Mouse (Mus musculus): ENCODE data around the gene Hscb. TPM values are rescaled to one million over a fixed set of nuclear protein-coding genes. Genes with fewer than 3 reads are reported as not detected.

The Hscb gene
- polyA plus RNA-seq, 1 experiment = 31.3 TPM

- 2% methylated on average over 14 of the region's 14 CpGs for WGBS
- peak; percentile 96 for DNase-seq
- peak overlapping the region; percentile 92 for H3K4me3 ChIP-seq (ENCODE audit: insufficient read depth, low read depth, low read length)
- H3K36me3 ChIP-seq (ENCODE audit: control insufficient read depth, insufficient read depth, low read length) = no peaks in the 10 kb centered on the region
- TF ChIP-seq POLR2A (IDR thresholded peaks at IDR 0.05; ENCODE audit: low read depth, low read length) (no peak), CTCF (conservative IDR thresholded peaks at IDR 0.05; ENCODE audit: insufficient read depth, insufficient read length, low read depth, low read length) (no peak)
- peak overlapping the region; percentile 81 for H3K27ac ChIP-seq (ENCODE audit: insufficient read depth, low read depth, low read length)
- H3K27me3 ChIP-seq (replicated peaks; ENCODE audit: control insufficient read depth, insufficient read depth, low read length) = no peaks in the 10 kb centered on the region
- peaks cover 12% of the 10 kb centered on the region for H3K4me1 ChIP-seq (ENCODE audit: control insufficient read depth, insufficient read depth, low read length)
Observed at GRCm38 (mm10) chr5:110808061-110808631, 31.4 kb downstream of the Hscb start.

GRCm38 (mm10) chr5:110807453-110807852, 32.1 kb downstream of the Hscb start:
- Histone ChIP-seq H3K4me3 (ENCODE audit: insufficient read depth, low read depth, low read length) (no peak overlapping the region), H3K27ac (ENCODE audit: insufficient read depth, low read depth, low read length) (peak overlapping the region; percentile 81), H3K4me1 (ENCODE audit: control insufficient read depth, insufficient read depth, low read length) (peaks cover 13% of the 10 kb centered on the region), H3K36me3 (ENCODE audit: control insufficient read depth, insufficient read depth, low read length) (no peaks in the 10 kb centered on the region), H3K27me3 (replicated peaks; ENCODE audit: control insufficient read depth, insufficient read depth, low read length) (no peaks in the 10 kb centered on the region)
- no peak for TF ChIP-seq CTCF (conservative IDR thresholded peaks at IDR 0.05; ENCODE audit: insufficient read depth, insufficient read length, low read depth, low read length)
- TF ChIP-seq POLR2A (IDR thresholded peaks at IDR 0.05; ENCODE audit: low read depth, low read length) = no peak
- 71% methylated on average over 4 of the region's 4 CpGs for WGBS
- DNase-seq = no peak

GRCm38 (mm10) chr5:110806676-110807075, 32.9 kb downstream of the Hscb start:
- no peak overlapping the region for H3K4me3 ChIP-seq (ENCODE audit: insufficient read depth, low read depth, low read length)
- no peak overlapping the region for H3K27ac ChIP-seq (ENCODE audit: insufficient read depth, low read depth, low read length)
- H3K36me3 ChIP-seq (ENCODE audit: control insufficient read depth, insufficient read depth, low read length) = no peaks in the 10 kb centered on the region
- WGBS = 75% methylated on average over 1 of the region's 1 CpGs
- DNase-seq = no peak
- peaks cover 19% of the 10 kb centered on the region for H3K4me1 ChIP-seq (ENCODE audit: control insufficient read depth, insufficient read depth, low read length)
- no peaks in the 10 kb centered on the region for H3K27me3 ChIP-seq (replicated peaks; ENCODE audit: control insufficient read depth, insufficient read depth, low read length)
- TF ChIP-seq POLR2A (IDR thresholded peaks at IDR 0.05; ENCODE audit: low read depth, low read length) = no peak
- no peak for TF ChIP-seq CTCF (conservative IDR thresholded peaks at IDR 0.05; ENCODE audit: insufficient read depth, insufficient read length, low read depth, low read length)

- no peak for DNase-seq
- TF ChIP-seq POLR2A (IDR thresholded peaks at IDR 0.05; ENCODE audit: low read depth, low read length) (no peak), CTCF (conservative IDR thresholded peaks at IDR 0.05; ENCODE audit: insufficient read depth, insufficient read length, low read depth, low read length) (no peak)
- H3K4me1 ChIP-seq (ENCODE audit: control insufficient read depth, insufficient read depth, low read length) = peaks cover 24% of the 10 kb centered on the region
- H3K4me3 ChIP-seq (ENCODE audit: insufficient read depth, low read depth, low read length) = no peak overlapping the region
- H3K36me3 ChIP-seq (ENCODE audit: control insufficient read depth, insufficient read depth, low read length) = no peaks in the 10 kb centered on the region
- no peaks in the 10 kb centered on the region for H3K27me3 ChIP-seq (replicated peaks; ENCODE audit: control insufficient read depth, insufficient read depth, low read length)
- 76% methylated on average over 4 of the region's 4 CpGs for WGBS
- H3K27ac ChIP-seq (ENCODE audit: insufficient read depth, low read depth, low read length) = no peak overlapping the region
Observed at GRCm38 (mm10) chr5:110806154-110806553, 33.4 kb downstream of the Hscb start.

- TF ChIP-seq CTCF (conservative IDR thresholded peaks at IDR 0.05; ENCODE audit: insufficient read depth, insufficient read length, low read depth, low read length) (no peak), POLR2A (IDR thresholded peaks at IDR 0.05; ENCODE audit: low read depth, low read length) (no peak)
- Histone ChIP-seq H3K4me3 (ENCODE audit: insufficient read depth, low read depth, low read length) (no peak overlapping the region), H3K27ac (ENCODE audit: insufficient read depth, low read depth, low read length) (no peak overlapping the region), H3K36me3 (ENCODE audit: control insufficient read depth, insufficient read depth, low read length) (no peaks in the 10 kb centered on the region), H3K27me3 (replicated peaks; ENCODE audit: control insufficient read depth, insufficient read depth, low read length) (no peaks in the 10 kb centered on the region), H3K4me1 (ENCODE audit: control insufficient read depth, insufficient read depth, low read length) (peaks cover 30% of the 10 kb centered on the region)
- DNase-seq = no peak
- 85% methylated on average over 7 of the region's 7 CpGs for WGBS
Observed at GRCm38 (mm10) chr5:110804012-110804743, 35.4 kb downstream of the Hscb start.

- peaks cover 38% of the 10 kb centered on the region for H3K4me1 ChIP-seq (ENCODE audit: control insufficient read depth, insufficient read depth, low read length)
- H3K36me3 ChIP-seq (ENCODE audit: control insufficient read depth, insufficient read depth, low read length) = no peaks in the 10 kb centered on the region
- H3K4me3 ChIP-seq (ENCODE audit: insufficient read depth, low read depth, low read length) = no peak overlapping the region
- H3K27ac ChIP-seq (ENCODE audit: insufficient read depth, low read depth, low read length) = no peak overlapping the region
- no peak for DNase-seq
- H3K27me3 ChIP-seq (replicated peaks; ENCODE audit: control insufficient read depth, insufficient read depth, low read length) = no peaks in the 10 kb centered on the region
- TF ChIP-seq POLR2A (IDR thresholded peaks at IDR 0.05; ENCODE audit: low read depth, low read length) = no peak
- no peak for TF ChIP-seq CTCF (conservative IDR thresholded peaks at IDR 0.05; ENCODE audit: insufficient read depth, insufficient read length, low read depth, low read length)
Observed at GRCm38 (mm10) chr5:110802809-110803208, 36.8 kb downstream of the Hscb start.

GRCm38 (mm10) chr5:110802186-110802585, 37.4 kb downstream of the Hscb start:
- no peak for TF ChIP-seq CTCF (conservative IDR thresholded peaks at IDR 0.05; ENCODE audit: insufficient read depth, insufficient read length, low read depth, low read length)
- no peak for TF ChIP-seq POLR2A (IDR thresholded peaks at IDR 0.05; ENCODE audit: low read depth, low read length)
- WGBS = 43% methylated on average over 4 of the region's 4 CpGs
- no peak overlapping the region for H3K4me3 ChIP-seq (ENCODE audit: insufficient read depth, low read depth, low read length)
- no peaks in the 10 kb centered on the region for H3K27me3 ChIP-seq (replicated peaks; ENCODE audit: control insufficient read depth, insufficient read depth, low read length)
- H3K4me1 ChIP-seq (ENCODE audit: control insufficient read depth, insufficient read depth, low read length) = peaks cover 38% of the 10 kb centered on the region
- DNase-seq = peak; percentile 44
- no peak overlapping the region for H3K27ac ChIP-seq (ENCODE audit: insufficient read depth, low read depth, low read length)
- no peaks in the 10 kb centered on the region for H3K36me3 ChIP-seq (ENCODE audit: control insufficient read depth, insufficient read depth, low read length)
